Mouse (Mus musculus) hindbrain, embryonic 16.5 days (tissue): ENCODE measurements around the gene C730034F03Rik. TPM values are rescaled to one million over a fixed set of nuclear protein-coding genes. Genes with fewer than 3 reads are reported as not detected.

Source experiments
- ATAC-seq: fragments of 200-750 bp; cut with Nextera tagmentation; 2 replicates; pipeline ENCODE4 v1.8.0; 2017; ENCODE audit warnings: moderate TSS enrichment, moderate library complexity
- H3K27ac ChIP-seq: fragments of 300-500 bp; sonication (generic); 2 replicates; pipeline ENCODE4 v1.5.1; 2014; ENCODE audit warnings: low read depth, mild to moderate bottlenecking, control low read depth, low read length, moderate library complexity
- H3K27me3 ChIP-seq: fragments of 300-500 bp; sonication (generic); replicated peaks from 2 replicates; pipeline ENCODE4 v1.6.1; 2014; ENCODE audit warnings: low read length; ENCODE audit not compliant: control insufficient read depth, insufficient read depth
- H3K36me3 ChIP-seq: fragments of 300-500 bp; sonication (generic); 2 replicates; pipeline ENCODE4 v1.6.1; 2014; ENCODE audit warnings: mild to moderate bottlenecking, low read length, moderate library complexity, mixed read lengths; ENCODE audit not compliant: control insufficient read depth, insufficient read depth
- H3K4me1 ChIP-seq: fragments of 300-500 bp; sonication (generic); 2 replicates; pipeline ENCODE4 v1.6.1; 2014; ENCODE audit warnings: low read depth, low read length; ENCODE audit not compliant: control insufficient read depth, insufficient read depth
- H3K4me2 ChIP-seq: fragments of 300-500 bp; sonication (generic); 2 replicates; pipeline ENCODE4 v1.6.1; 2014; ENCODE audit warnings: mild to moderate bottlenecking, low read length, control low read depth, moderate library complexity
- H3K4me3 ChIP-seq: fragments of 300-500 bp; sonication (generic); 2 replicates; pipeline ENCODE4 v1.5.1; 2014; ENCODE audit warnings: mild to moderate bottlenecking, low read length, control low read depth, moderate library complexity
- H3K9ac ChIP-seq: fragments of 300-500 bp; sonication (generic); 2 replicates; pipeline ENCODE4 v1.6.1; 2014; ENCODE audit warnings: low read depth, mild to moderate bottlenecking, control low read depth, low read length, moderate library complexity
- H3K9me3 ChIP-seq: fragments of 300-500 bp; sonication (generic); 2 replicates; pipeline ENCODE4 v1.6.1; 2014; ENCODE audit warnings: mild to moderate bottlenecking, low read length, moderate library complexity; ENCODE audit not compliant: control insufficient read depth
- WGBS: fragments of 180-500 bp; shearing (Covaris S2); extraction: QIAGEN DNeasy Blood & Tissue Kit; methylation state at CpG from one replicate; pipeline ENCODE4 v1.1.7; 2014; 5-methylcytosine and 5-hydroxymethylcytosine counted together
- polyA plus RNA-seq: library from polyadenylated mRNA; unstranded; fragments of >200 nt; fragmentation: Nextera tagmentation; extraction: Ambion mirVana; gene quantifications from 2 replicates; pipeline ENCODE4 v1.2.1, GENCODE M21; 2015

Gene C730034F03Rik
- polyA plus RNA-seq, 1 experiment from 2014 or later = 5.9 TPM

DNA sequence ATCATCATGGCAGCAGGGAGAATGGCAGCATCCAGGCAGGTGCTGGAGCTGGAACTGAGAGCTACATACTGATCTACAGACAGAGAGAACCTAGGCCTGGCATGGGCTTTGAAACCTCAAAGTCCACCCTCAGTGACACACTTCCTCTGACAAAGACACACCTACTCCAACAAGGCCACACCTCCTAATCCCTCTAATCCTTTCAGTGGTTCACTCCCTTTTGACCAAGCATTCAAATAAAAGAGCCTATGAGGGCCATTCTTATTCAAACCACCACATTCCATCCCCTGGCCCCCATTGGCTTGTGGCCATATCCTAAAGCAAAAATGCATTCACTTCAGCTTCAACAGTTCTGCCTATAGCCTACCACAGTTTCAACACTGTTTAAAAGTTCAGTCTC, 22.7 kb upstream of the C730034F03Rik start:
- Histone ChIP-seq H3K36me3 (no peaks in the 10 kb centered on the region), H3K27ac (no peak overlapping the region), H3K9ac (no peak overlapping the region), H3K9me3 (peaks cover 8% of the 10 kb centered on the region), H3K4me3 (no peak overlapping the region), H3K27me3 (no peaks in the 10 kb centered on the region), H3K4me1 (no peaks in the 10 kb centered on the region), H3K4me2 (no peak overlapping the region)
- ATAC-seq = no peak

DNA sequence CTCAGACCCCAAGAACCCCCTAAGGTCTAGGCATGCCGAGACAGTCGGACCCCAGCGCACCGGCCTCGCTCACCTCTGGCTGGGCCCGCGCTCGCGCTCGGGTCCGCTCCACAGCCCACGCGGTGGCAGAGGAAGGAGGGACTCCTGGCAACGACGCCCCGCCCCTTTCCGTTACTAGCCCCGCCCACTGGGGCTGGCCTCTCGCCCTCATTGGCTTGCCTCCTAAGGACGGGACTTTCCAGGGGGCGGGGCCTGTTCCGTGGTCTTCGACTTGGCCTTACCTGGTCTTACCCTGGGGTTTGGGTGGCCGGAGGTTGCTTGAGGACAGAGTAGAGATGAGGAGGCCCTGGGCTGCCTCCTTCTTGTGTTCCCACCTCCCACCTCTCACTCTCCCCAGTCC, 19.3 kb upstream of the C730034F03Rik start, which contains the start of gene Syce3:
Syce3 (minus strand) TSS at position 386 of the 400 bp plus-strand sequence.
- no peaks in the 10 kb centered on the region for H3K36me3 ChIP-seq
- peaks cover 8% of the 10 kb centered on the region for H3K9me3 ChIP-seq
- no peaks in the 10 kb centered on the region for H3K27me3 ChIP-seq
- H3K4me3 ChIP-seq = no peak within 1 kb of the TSS
- WGBS = 85% methylated on average over 12 of the region's 24 CpGs
- H3K9ac ChIP-seq = no peak within 1 kb of the TSS
- no peaks in the 10 kb centered on the region for H3K4me1 ChIP-seq
- no peak within 1 kb of the TSS for H3K27ac ChIP-seq
- ATAC-seq = no peak
- no peak within 1 kb of the TSS for H3K4me2 ChIP-seq

DNA sequence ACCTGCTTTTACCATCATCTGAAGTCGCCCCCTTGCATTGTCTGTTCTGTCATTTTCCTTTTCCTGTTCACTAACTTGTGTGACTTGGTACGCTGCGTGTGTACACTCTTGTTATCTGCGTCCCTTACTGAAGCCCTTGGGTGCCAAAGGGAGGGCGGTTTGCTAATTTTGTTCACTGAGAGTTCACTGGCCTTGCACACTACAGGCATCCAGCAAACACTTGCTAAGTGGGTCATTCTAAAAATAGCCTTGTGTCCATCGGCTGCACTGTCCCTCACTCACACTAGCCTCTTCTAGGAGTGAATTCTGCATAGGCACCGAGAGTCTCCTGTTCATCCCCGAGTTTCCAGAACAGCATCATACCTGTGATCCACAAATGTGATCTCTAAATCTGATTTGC, 14.1 kb upstream of the C730034F03Rik start:
- H3K36me3 ChIP-seq = peaks cover 6% of the 10 kb centered on the region; the same call in 1 of the 2 replicates
- no peak for ATAC-seq
- no peak overlapping the region for H3K4me2 ChIP-seq
- 88% methylated on average over 8 of the region's 8 CpGs for WGBS
- H3K9ac ChIP-seq = no peak overlapping the region
- no peaks in the 10 kb centered on the region for H3K27me3 ChIP-seq
- no peaks in the 10 kb centered on the region for H3K9me3 ChIP-seq
- no peaks in the 10 kb centered on the region for H3K4me1 ChIP-seq
- no peak overlapping the region for H3K4me3 ChIP-seq
- H3K27ac ChIP-seq = no peak overlapping the region

DNA sequence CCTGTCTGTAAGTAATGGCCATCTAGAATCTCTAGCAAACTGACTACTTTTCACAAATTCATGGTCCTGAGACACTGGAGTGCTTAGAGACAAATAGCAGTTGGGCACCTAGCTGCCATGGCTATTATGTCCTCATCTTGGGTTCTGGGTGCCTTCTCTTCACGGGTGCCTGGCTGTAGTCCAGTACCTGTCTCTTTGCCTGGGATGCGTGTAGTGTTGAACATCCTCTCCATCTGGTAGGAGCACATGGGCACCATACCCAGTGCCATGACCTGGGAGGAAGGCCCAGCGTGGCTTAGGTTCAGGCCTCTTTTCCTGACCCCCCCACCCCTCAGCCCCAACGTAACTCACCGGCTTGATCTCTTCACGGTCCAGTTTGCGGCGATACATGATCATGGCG, 7.5 kb upstream of the C730034F03Rik start:
- no peak for ATAC-seq
- Histone ChIP-seq H3K4me1 (no peaks in the 10 kb centered on the region), H3K9me3 (no peaks in the 10 kb centered on the region), H3K9ac (no peak overlapping the region), H3K4me3 (no peak overlapping the region), H3K36me3 (peaks cover 15% of the 10 kb centered on the region; the same call in 1 of the 2 replicates), H3K27me3 (no peaks in the 10 kb centered on the region), H3K4me2 (no peak overlapping the region), H3K27ac (no peak overlapping the region)
- 94% methylated on average over 9 of the region's 9 CpGs for WGBS

DNA sequence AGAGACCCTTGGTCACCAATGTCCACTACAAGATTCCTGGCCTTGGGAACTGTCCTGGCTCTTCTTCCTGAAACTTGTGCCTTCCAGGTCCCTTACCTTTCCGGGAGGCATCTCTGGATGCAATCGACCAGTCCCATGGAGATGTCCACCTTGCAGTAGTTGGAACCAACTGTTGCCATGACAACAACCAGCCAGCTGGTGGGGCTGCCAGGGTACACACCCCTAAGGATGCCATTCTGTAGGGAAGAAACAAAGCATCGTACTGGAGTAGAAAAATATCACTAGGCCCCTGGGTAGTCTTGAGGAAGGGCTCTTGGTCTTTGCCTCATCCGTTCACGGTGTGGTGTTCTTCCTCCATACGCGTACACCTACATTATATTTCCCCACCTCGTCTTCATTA, 4.8 kb upstream of the C730034F03Rik start:
- 83% methylated on average over 8 of the region's 8 CpGs for WGBS
- no peak overlapping the region for H3K9ac ChIP-seq
- peaks cover 8% of the 10 kb centered on the region for H3K4me1 ChIP-seq
- no peaks in the 10 kb centered on the region for H3K27me3 ChIP-seq
- no peak overlapping the region for H3K4me3 ChIP-seq
- H3K4me2 ChIP-seq = no peak overlapping the region
- no peak overlapping the region for H3K27ac ChIP-seq
- peaks cover 18% of the 10 kb centered on the region for H3K36me3 ChIP-seq
- ATAC-seq = no peak
- no peaks in the 10 kb centered on the region for H3K9me3 ChIP-seq

DNA sequence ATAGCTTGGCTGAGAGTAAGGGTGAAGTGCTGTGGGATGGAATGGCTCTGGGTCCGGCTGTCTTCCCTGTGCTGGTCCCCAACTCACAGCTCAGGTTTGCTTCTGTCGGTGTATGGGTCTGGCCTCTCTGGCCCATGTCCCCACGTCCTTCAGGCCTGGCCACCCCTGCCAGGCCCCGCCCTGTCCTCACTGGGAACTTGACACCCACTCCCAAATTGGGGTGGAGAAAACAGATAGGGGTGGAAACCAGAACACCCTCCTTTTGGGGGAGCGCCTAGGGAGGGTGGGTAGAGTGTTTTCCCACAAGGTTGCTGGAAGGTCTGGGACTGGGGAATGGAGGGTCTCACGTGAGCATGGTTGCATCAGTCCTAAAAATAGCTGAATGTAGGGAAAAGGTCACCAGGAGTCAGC, 3.7 kb upstream of the C730034F03Rik start, which contains the start of gene Cpt1b:
Cpt1b (minus strand) TSS at position 153 of the 411 bp plus-strand sequence.
- 40% methylated on average over 6 of the region's 6 CpGs for WGBS
- Histone ChIP-seq H3K4me2 (no peak within 1 kb of the TSS), H3K36me3 (peaks cover 14% of the 10 kb centered on the region), H3K4me1 (peaks cover 11% of the 10 kb centered on the region), H3K27me3 (no peaks in the 10 kb centered on the region), H3K9me3 (no peaks in the 10 kb centered on the region), H3K4me3 (no peak within 1 kb of the TSS), H3K27ac (no peak within 1 kb of the TSS), H3K9ac (no peak within 1 kb of the TSS; the same call in 1 of the 2 replicates)
- ATAC-seq = no peak

DNA sequence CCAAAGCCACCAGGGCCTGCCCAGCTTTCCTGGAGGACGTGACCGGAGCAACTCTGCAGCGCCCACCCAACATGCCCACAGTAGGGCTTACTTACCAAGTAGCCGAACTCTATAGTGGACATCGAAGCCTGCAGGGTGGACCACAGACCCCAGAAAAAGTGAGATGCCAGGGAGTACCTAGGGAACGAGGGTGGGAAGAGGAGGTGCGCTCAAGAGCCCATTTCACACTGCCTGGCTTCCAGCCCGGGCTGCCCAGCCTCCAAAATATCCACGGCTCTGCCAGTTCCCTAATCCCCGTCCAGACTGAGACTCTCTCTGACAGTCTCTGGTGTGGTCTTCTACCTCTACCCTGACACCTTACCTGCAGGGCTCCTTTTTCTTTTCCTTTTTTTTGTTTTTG, 2.7 kb upstream of the C730034F03Rik start:
- Histone ChIP-seq H3K4me3 (no peak overlapping the region), H3K36me3 (peaks cover 14% of the 10 kb centered on the region), H3K9ac (no peak overlapping the region), H3K27me3 (no peaks in the 10 kb centered on the region), H3K9me3 (no peaks in the 10 kb centered on the region), H3K4me2 (no peak overlapping the region), H3K4me1 (peaks cover 11% of the 10 kb centered on the region), H3K27ac (no peak overlapping the region)
- ATAC-seq = no peak
- 93% methylated on average over 10 of the region's 10 CpGs for WGBS

DNA sequence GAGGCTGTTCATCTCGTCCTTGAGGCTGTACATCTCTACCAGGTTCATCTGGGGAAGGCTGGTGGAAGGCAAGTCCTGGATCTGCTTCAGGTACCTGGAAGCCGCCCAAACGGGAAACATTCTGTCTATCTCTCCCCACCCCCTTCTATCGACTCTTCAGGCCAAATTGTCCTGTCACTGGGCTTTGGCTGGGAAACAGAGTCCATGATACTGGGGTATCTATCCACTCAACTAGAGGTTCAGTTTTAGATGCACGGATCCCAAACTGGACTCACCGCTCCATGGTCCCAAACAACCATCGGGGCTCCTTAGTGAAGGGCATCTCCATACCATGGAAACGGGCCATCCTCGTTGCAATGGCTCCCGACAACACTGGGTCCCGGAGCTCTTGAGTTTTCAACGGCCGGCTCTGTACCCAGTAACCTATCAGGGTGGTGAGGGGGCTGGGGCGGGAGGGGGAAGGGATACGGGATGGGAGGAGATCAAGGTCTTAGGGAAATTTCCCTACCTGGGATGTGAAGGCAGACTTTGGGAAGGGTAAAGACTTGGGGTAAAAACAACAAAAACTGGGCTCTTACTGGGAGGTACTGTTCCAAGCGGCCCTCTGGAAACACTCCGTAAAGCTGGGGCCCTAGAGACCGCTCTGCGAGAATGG, 1.1 kb upstream of the C730034F03Rik start:
- no peak overlapping the region; the same call in 1 of the 2 replicates for H3K27ac ChIP-seq
- no peaks in the 10 kb centered on the region for H3K27me3 ChIP-seq
- 84% methylated on average over 19 of the region's 19 CpGs for WGBS
- no peak for ATAC-seq
- H3K9ac ChIP-seq = peak overlapping the region; percentile 88
- H3K4me2 ChIP-seq = peak overlapping the region; percentile 95
- peaks cover 14% of the 10 kb centered on the region for H3K36me3 ChIP-seq
- peaks cover 11% of the 10 kb centered on the region for H3K4me1 ChIP-seq
- H3K9me3 ChIP-seq = no peaks in the 10 kb centered on the region
- peak overlapping the region; percentile 68 for H3K4me3 ChIP-seq

DNA sequence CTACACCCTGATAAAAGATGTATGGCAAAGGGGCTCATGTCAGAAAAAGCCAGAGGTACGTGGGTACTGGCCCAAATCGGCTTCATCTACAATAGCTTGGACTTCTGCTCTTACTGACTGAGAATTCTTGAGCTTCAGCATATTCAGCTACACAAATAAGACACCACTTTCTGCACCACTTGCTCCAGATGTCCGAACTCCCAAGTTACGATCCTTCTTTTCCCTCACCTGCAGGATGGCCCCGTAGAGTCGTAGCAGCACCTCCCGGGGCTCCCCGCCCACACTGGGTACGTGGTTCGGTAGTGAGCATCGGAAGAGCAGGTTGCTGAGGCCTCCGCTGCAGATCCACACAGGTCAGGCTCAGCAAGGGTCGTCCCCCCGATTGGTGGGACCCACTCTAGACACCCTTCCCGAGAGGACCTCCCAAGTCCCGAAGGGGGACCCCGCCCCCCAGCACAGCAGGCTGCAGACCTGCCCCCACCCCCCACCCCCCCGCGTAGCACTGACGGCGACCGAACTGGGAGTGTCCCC, 503 bp upstream of the C730034F03Rik start:
- Histone ChIP-seq H3K4me1 (peaks cover 11% of the 10 kb centered on the region), H3K9me3 (no peaks in the 10 kb centered on the region), H3K36me3 (peaks cover 14% of the 10 kb centered on the region), H3K27me3 (no peaks in the 10 kb centered on the region), H3K9ac (peak overlapping the region; percentile 88), H3K4me2 (peak overlapping the region; percentile 95), H3K4me3 (peak overlapping the region; percentile 68), H3K27ac (peak overlapping the region; percentile 92)
- ATAC-seq = peak; percentile 51
- 5% methylated on average over 22 of the region's 22 CpGs for WGBS
